Mouse (Mus musculus): ENCODE data around the gene Tprg.

DNA sequence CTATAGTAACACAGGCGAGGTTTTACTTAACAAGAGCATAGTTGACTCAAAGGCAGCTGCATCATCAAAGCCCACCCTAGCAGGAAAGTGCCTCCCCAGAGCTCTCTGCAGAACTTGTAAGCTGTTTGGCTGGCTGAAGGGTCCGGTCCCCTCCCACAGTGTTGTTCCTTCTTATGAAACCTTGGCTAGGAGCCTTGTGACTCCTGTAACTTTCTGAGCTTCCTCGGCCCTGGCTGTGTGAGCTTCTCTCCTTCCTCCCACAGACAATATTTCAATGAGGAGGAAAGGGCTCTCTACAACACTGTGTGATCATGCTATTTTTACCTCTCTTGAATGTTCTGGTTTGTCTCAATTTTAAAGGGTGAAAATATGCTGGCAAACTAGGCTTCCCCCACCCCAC is 28.5 kb downstream of the Tprg start:
- TF ChIP-seq POLR2A (IDR thresholded peaks at IDR 0.05; ENCODE audit: insufficient read depth, low read depth, low read length) = no peak
- TF ChIP-seq CTCF (IDR thresholded peaks at IDR 0.05; ENCODE audit: insufficient read depth, low read depth, low read length) = no peak
